Mouse (Mus musculus): ENCODE measurements at regions not wholly inside any gene's neighbourhood (a gene's known extent, or its start where the extent isn't known, plus 50 kb on each side); places are given as distances from the start of the nearest gene placed in this dataset.

DNA sequence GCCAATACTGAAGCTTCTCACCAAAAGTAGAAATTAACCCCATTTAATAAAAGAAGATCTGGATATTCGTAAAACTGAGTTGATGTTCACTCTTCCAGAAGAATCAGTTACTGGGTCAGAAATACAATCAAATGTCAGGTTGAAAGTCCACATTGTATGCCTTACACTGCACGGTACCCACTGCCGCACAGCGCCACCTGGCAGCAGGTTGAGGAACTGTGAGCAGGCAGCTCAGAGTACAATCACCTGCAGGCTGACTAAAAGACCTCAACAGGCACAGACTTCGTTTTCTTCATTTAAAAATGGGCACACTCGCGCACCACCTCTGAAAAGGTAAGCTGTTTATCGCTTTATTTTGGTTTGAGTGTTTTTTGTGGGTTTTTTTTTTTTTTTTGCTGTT lies 341.8 kb upstream of the Mms22l start:
- no peaks in the 10 kb centered on the region for H3K36me3 ChIP-seq
- H3K4me3 ChIP-seq: no peak overlapping the region
- H3K4me2 ChIP-seq (replicated peaks): no peak overlapping the region
- H3K9me3 ChIP-seq: no peaks in the 10 kb centered on the region
- peak; percentile 87 for ATAC-seq (replicated peaks)
- H3K9ac ChIP-seq (replicated peaks): no peak overlapping the region
- WGBS: 16% methylated on average over 8 of the region's 8 CpGs
- peaks cover 6% of the 10 kb centered on the region; the same call in 1 of the 2 replicates for H3K4me1 ChIP-seq
- H3K27me3 ChIP-seq: no peaks in the 10 kb centered on the region
- no peak overlapping the region for H3K27ac ChIP-seq (replicated peaks)

DNA sequence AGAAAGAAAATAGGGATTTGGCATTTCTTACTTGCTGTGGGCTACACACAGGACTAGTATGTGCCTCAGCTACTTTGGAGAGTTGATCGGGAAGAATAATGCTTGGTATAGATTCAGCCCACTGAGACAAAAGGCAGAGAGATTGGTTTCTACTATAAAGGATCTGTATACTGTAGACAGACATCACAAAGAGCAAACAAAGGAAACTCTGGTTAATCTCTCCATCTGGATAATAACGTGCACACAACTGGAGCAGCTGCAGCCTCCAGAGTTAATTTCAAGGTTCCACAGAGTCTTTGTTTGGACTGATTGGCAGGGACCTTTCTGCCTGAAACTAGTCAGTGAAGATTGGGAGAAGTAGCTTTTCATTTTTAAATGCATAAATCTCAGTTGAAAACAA lies 322.5 kb upstream of the Mms22l start:
- H3K36me3 ChIP-seq: no peaks in the 10 kb centered on the region
- H3K4me1 ChIP-seq: no peaks in the 10 kb centered on the region
- 0 out of 2 replicates have a peak, but pooled peaks have one; percentile 29 for ATAC-seq (replicated peaks)
- H3K4me3 ChIP-seq: no peak overlapping the region
- WGBS: 11% methylated on average over 2 of the region's 2 CpGs
- H3K27ac ChIP-seq (replicated peaks): no peak overlapping the region
- no peaks in the 10 kb centered on the region for H3K27me3 ChIP-seq
- no peak overlapping the region for H3K4me2 ChIP-seq (replicated peaks)
- no peak overlapping the region for H3K9ac ChIP-seq (replicated peaks)
- H3K9me3 ChIP-seq: no peaks in the 10 kb centered on the region

DNA sequence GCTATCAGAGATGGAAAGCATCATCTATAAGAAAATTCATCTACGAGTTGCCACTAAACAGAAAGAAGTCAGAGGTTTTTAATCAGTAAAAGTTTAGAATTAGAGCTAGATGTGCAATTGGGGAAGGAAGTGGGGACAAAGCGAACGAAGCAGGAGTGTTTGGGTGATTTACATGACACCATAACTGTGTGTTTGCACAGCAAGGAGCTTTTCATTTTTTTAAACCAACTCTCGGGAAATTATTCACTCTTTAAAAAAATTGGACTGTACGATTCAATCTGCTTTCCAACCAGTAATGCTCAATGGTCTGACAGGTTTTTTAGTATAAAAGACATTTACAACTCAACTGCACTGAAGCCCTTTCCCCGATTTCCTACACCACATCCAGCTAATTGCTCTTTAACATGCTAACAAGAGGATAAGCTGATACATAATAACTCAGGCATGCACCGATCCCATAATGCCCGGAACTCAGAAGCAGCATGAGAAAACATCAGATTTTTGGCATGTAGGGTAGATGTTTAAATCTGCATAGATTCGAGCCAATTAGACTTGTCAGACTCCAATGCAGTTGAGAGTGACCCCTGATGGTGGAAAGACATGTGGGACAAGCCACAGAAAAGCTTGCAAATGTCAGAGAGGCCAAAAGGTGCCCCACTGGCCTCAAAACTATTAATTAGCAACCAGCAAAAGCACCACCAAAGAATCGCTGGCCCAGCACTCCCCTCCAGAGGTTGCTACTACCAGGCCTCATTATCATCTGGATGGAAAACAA lies 282.8 kb upstream of the Mms22l start:
- Histone ChIP-seq H3K27ac (replicated peaks) (peak overlapping the region; percentile 83), H3K4me1 (peaks cover 20% of the 10 kb centered on the region; the same call in 1 of the 2 replicates), H3K4me2 (replicated peaks) (peak overlapping the region; percentile 3), H3K9me3 (no peaks in the 10 kb centered on the region), H3K36me3 (no peaks in the 10 kb centered on the region), H3K4me3 (no peak overlapping the region), H3K9ac (replicated peaks) (no peak overlapping the region), H3K27me3 (no peaks in the 10 kb centered on the region)
- WGBS: 9% methylated on average over 10 of the region's 10 CpGs
- peak; percentile 92 for ATAC-seq (replicated peaks)

DNA sequence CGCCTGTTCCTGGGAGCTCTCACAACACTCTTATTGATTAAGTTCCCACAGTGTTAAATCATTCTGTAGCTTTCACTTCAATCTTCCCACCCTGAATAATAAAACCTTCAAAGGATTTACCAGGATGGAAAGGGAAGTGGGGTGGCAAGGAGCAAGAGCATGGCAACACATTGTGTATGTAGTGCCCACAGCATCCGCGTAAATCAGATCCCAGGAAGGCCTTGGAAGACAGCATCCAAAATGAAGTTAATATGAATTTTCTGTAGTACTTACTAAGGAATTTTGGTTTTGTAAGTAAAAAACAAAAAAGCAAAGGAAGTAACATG lies 282.3 kb upstream of the Mms22l start:
- no peak overlapping the region for H3K9ac ChIP-seq (replicated peaks)
- no peaks in the 10 kb centered on the region for H3K9me3 ChIP-seq
- H3K27ac ChIP-seq (replicated peaks): peak overlapping the region; percentile 83
- peaks cover 24% of the 10 kb centered on the region; the same call in 1 of the 2 replicates for H3K4me1 ChIP-seq
- H3K4me2 ChIP-seq (replicated peaks): no peak overlapping the region
- no peak for ATAC-seq (replicated peaks)
- no peaks in the 10 kb centered on the region for H3K27me3 ChIP-seq
- H3K4me3 ChIP-seq: no peak overlapping the region
- no peaks in the 10 kb centered on the region for H3K36me3 ChIP-seq
- 15% methylated on average over 3 of the region's 3 CpGs for WGBS

DNA sequence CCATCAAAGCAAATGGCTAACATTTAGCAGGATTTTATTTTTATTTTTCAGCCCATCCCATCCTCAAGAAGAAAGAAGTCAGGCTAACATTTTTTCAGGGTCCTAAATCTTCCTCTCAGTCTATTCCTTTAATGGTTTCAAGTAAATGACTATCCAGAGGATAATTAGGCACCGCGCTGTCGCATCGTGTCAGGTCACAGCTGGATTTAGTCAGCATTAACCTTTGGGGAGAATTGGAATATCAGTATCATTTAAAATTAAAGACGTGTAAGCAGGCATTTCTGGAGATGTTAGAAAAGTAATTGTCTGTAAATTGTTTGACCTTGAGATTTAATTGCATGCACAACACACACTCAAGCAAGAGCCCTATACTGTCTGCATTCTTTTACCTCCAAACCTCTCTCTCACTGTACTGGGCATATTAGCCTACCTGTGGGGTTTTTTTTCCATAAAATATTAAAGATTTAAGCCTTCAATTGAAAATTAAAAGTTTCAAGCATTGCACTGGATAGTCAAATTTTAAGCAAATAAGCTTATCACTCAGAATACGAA lies 277.8 kb upstream of the Mms22l start:
- ATAC-seq (replicated peaks): no peak
- peaks cover 27% of the 10 kb centered on the region for H3K4me1 ChIP-seq
- no peaks in the 10 kb centered on the region for H3K9me3 ChIP-seq
- no peaks in the 10 kb centered on the region for H3K27me3 ChIP-seq
- H3K9ac ChIP-seq (replicated peaks): no peak overlapping the region
- 0 out of 2 replicates have a peak overlapping the region, but pooled peaks have one; percentile 7 for H3K4me2 ChIP-seq (replicated peaks)
- H3K36me3 ChIP-seq: no peaks in the 10 kb centered on the region
- peak overlapping the region; percentile 77 for H3K27ac ChIP-seq (replicated peaks)
- no peak overlapping the region for H3K4me3 ChIP-seq
- WGBS: 8% methylated on average over 6 of the region's 6 CpGs

DNA sequence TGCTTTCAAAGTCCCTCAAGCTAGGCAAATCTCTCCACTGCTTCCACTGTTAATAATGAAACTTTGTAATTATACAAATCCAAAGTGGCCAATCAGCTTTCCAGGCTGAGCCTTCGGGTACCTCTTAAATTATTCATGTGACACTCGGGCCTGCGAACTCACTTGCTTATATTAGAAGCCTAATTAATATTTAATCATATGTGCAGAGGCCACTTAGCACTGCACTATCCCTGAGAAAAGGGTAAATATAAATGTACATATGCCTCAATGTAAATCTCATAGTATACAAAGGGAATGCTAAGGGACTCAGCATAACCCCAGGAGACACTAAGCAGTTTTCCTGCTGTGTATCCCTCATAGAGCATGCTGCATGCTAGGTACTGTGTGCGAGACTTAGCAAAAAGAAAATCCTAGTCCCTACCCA lies 277.2 kb upstream of the Mms22l start:
- no peak overlapping the region for H3K9ac ChIP-seq (replicated peaks)
- no peaks in the 10 kb centered on the region for H3K27me3 ChIP-seq
- peak overlapping the region; percentile 77 for H3K27ac ChIP-seq (replicated peaks)
- H3K9me3 ChIP-seq: no peaks in the 10 kb centered on the region
- H3K36me3 ChIP-seq: no peaks in the 10 kb centered on the region
- no peak overlapping the region for H3K4me3 ChIP-seq
- H3K4me2 ChIP-seq (replicated peaks): no peak overlapping the region
- 13% methylated on average over 4 of the region's 4 CpGs for WGBS
- ATAC-seq (replicated peaks): peak; percentile 87
- H3K4me1 ChIP-seq: peaks cover 21% of the 10 kb centered on the region

DNA sequence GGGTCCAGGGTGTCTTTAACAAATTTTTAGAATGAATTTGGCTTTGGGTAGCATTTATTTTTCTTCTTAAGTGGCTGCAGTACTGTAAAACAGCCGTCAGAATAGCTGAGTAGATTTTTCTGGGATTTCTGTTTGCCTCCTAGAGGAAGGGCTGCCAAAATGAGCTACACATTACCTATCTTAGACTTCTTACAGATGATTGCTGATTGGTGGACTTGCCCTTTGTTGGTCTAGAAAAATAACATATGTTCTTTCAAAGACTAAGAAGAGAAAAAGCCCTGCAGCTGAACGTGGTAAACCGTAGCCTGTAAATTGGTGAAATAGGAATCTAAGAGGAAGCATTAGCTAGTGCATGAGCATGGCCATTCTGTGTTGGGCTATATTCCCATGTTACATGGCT lies 276.7 kb upstream of the Mms22l start:
- H3K4me1 ChIP-seq: peaks cover 18% of the 10 kb centered on the region
- 16% methylated on average over 3 of the region's 3 CpGs for WGBS
- ATAC-seq (replicated peaks): peak; percentile 81
- no peaks in the 10 kb centered on the region for H3K36me3 ChIP-seq
- no peak overlapping the region for H3K4me2 ChIP-seq (replicated peaks)
- H3K9me3 ChIP-seq: no peaks in the 10 kb centered on the region
- H3K27ac ChIP-seq (replicated peaks): peak overlapping the region; percentile 77
- H3K4me3 ChIP-seq: no peak overlapping the region
- H3K27me3 ChIP-seq: no peaks in the 10 kb centered on the region
- H3K9ac ChIP-seq (replicated peaks): no peak overlapping the region

DNA sequence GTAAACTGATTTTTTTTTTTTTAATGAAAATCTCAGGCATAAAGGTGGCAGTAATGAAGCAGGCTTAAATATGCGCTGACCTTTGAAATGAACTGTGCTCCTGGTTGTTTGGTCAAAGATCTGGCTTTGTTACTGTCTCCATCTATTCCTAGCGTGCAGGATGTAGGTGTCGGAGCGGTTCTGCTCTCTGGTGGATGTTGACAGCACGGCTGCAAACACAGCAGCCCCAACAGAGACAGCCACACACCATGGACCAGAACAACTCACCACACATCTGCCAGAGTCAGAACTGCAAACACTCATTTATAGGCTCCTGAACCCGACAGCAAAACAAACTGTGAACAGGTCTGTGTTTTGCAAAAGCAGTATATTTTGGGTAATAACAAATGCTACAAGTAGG lies 251.1 kb upstream of the Mms22l start:
- no peaks in the 10 kb centered on the region for H3K9me3 ChIP-seq
- peaks cover 19% of the 10 kb centered on the region for H3K4me1 ChIP-seq
- H3K36me3 ChIP-seq: no peaks in the 10 kb centered on the region
- H3K9ac ChIP-seq (replicated peaks): no peak overlapping the region
- H3K27ac ChIP-seq (replicated peaks): peak overlapping the region; percentile 63; the same call in 1 of the 2 replicates
- ATAC-seq (replicated peaks): no peak; the same call in 1 of the 2 replicates
- WGBS: 23% methylated on average over 6 of the region's 6 CpGs
- no peak overlapping the region for H3K4me3 ChIP-seq
- H3K27me3 ChIP-seq: no peaks in the 10 kb centered on the region
- H3K4me2 ChIP-seq (replicated peaks): peak overlapping the region; percentile 32

DNA sequence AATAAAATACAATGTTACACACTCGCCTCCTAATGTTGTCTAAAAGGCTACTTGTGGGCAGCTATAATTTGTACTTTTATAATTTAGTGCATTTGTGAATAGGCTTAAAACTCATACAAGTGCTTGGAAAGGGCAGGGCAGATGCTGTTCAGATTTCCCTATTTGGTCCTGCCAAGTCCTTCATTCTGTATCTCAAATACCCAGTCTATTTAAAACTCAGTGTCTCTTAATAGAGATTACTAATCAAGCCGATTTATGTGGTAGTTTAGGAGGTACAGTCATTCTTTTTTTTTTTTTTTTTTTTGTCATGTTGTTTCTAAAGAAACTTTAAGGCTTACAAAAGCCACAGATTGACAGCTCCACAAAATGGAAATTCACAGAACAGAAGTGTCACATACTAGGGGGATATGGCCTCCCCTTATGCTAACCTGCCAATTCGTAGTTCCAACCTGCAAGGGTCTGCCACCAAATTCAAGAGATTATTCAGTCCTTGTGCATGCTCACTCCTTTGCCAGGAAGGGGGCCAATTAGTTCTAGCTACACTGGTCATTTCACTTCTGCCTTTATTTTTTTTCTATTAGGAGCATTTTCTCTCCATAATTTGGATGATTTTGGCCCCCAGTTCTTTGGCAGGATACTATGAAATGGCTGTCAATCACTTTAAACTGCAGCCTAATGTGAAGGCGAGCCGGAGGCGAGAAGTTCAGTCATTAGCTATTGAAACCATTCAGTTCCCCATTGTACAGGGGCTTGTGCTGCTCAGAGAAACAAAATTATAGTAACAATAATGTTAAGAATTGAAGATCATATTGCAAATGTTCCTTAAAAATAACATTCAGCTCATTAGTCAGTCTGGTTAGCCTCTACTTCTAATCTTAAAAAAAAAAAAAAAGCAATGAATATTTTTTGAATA lies 247.9 kb upstream of the Mms22l start:
- H3K9me3 ChIP-seq: no peaks in the 10 kb centered on the region
- no peak overlapping the region for H3K9ac ChIP-seq (replicated peaks)
- H3K4me1 ChIP-seq: peaks cover 15% of the 10 kb centered on the region
- peak overlapping the region; percentile 79 for H3K27ac ChIP-seq (replicated peaks)
- no peaks in the 10 kb centered on the region for H3K36me3 ChIP-seq
- no peak overlapping the region; the same call in 1 of the 2 replicates for H3K4me2 ChIP-seq (replicated peaks)
- H3K4me3 ChIP-seq: no peak overlapping the region
- peak; percentile 96 for ATAC-seq (replicated peaks)
- 11% methylated on average over 6 of the region's 6 CpGs for WGBS
- no peaks in the 10 kb centered on the region for H3K27me3 ChIP-seq

DNA sequence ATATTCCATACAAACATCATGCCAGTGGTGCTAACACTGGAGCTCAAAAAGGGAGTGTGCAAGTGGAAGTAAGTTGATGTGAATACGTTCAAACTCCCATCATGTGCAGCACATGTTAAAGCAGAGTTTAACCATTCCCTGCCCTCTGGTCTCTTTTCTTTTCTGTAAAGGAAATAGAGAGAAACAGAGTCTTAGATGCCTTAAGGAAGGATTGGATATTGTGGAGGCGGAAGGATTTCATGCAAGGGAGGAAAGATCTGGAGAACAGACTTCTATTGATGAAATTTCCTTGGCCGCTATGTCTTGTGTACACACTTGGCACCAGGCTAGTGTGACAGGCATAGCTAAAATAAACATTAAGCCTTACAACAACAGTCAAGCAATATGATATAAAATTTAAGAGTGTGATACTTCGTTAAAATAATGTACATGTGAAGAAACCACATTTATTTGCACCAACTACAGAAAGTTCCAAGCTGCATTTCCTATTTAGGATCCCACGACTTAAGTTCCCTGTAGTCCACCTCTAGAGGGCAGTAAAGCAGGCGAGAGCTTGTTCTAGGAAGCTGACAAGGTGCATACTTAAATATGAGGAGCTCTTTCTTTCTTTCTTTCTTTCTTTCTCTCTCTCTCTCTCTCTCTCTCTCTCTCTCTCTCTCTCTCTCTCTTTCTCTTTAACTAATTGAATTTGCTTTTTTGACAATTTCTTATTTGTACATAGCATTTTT lies 246.8 kb upstream of the Mms22l start:
- peaks cover 15% of the 10 kb centered on the region for H3K4me1 ChIP-seq
- no peak overlapping the region for H3K4me2 ChIP-seq (replicated peaks)
- H3K9me3 ChIP-seq: no peaks in the 10 kb centered on the region
- 10% methylated on average over 6 of the region's 6 CpGs for whole genome bisulfite sequencing
- no peak overlapping the region for H3K9ac ChIP-seq (replicated peaks)
- ATAC-seq (replicated peaks): peak; percentile 44; the same call in 1 of the 2 replicates
- H3K4me3 ChIP-seq: no peak overlapping the region
- peak overlapping the region; percentile 83 for H3K27ac ChIP-seq (replicated peaks)
- no peaks in the 10 kb centered on the region for H3K36me3 ChIP-seq
- no peaks in the 10 kb centered on the region for H3K27me3 ChIP-seq

DNA sequence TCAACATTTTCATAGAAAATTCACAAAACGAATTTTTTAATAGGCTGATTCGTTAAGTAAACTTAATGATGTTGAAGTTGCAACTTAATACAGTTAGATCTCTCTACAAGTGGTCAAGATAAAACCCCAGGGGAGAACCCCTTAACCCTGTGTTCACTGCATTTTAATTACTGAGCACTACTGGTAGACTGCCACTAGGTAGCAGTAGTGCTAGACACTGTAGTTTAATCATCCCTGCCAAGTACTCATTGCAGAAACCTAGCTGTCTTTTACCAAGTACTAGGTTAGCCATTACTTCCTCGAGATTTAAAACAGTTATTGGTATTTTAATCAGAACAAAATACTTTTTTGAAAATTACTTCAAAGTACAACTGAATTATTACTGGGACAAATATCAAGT lies 218.1 kb upstream of the Mms22l start:
- WGBS: 56% methylated on average over 3 of the region's 3 CpGs
- H3K36me3 ChIP-seq: no peaks in the 10 kb centered on the region
- 0 out of 2 replicates have a peak, but pooled peaks cover 3% of the 10 kb centered on the region for H3K9me3 ChIP-seq
- H3K9ac ChIP-seq (replicated peaks): no peak overlapping the region
- no peak overlapping the region for H3K4me3 ChIP-seq
- no peak overlapping the region for H3K27ac ChIP-seq (replicated peaks)
- H3K4me2 ChIP-seq (replicated peaks): no peak overlapping the region
- H3K4me1 ChIP-seq: no peaks in the 10 kb centered on the region
- no peak for ATAC-seq (replicated peaks)
- no peaks in the 10 kb centered on the region for H3K27me3 ChIP-seq

All from forebrain, embryonic 15.5 days (tissue).